Mouse (Mus musculus) ZHBTc4 (cell line): Measurements from ENCODE around the gene Gm39566.

ENCODE experiments used
- DNase-seq: peaks from one replicate; pipeline ENCODE4 v3.0.0-alpha.2; 2011; ENCODE audit warnings: low read depth, low spot score

The Gm39566 gene

GRCm38 (mm10) chr11:69834001-69834549, 19.0 kb upstream of the Gm39566 start:
- peak; percentile 84 for DNase-seq

DNA sequence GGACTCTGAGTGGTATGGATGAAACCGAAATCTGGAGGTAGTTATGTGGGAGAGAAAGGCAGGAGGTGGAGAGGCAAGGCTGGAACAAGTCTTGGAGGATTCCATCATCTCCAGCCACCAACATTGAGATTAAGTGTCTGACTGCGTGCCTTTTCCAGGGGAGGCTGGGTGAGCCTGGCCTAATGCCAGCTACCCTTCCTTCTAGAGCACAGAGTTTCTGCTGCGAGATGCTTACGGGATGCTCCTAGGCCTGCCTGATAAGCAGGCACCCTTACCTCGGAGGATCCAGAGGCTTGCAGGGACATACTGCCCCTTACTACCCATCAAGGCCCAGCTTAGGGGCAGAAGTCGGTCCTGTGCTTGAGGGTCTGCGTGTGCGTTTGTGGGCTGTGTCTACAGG, 18.5 kb upstream of the Gm39566 start:
- DNase-seq, result no peak

DNA sequence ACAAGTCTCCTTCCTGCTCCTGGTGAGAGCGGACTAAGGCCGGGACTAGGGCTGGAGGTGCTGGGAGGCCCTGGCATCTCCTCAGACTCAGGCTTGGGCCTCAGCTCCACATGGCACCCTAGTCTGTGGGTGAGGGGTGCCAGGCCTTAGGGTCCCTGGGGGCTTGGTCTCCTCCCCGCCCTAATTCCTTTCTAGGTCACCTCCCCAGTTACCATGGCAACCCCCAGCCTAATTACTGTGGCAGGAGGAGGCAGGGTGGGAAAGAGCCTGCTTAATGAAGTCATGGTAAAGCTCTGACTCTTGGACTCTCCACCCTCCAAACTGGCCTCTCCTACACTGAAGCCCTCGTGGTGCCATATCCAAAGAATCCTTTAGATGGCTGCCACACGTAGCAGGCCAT, 13.7 kb upstream of the Gm39566 start:
- peak; percentile 36 for DNase-seq

- DNase-seq, result no peak
Measured at GRCm38 (mm10) chr11:69823456-69823855, 8.4 kb upstream of the Gm39566 start.

DNA sequence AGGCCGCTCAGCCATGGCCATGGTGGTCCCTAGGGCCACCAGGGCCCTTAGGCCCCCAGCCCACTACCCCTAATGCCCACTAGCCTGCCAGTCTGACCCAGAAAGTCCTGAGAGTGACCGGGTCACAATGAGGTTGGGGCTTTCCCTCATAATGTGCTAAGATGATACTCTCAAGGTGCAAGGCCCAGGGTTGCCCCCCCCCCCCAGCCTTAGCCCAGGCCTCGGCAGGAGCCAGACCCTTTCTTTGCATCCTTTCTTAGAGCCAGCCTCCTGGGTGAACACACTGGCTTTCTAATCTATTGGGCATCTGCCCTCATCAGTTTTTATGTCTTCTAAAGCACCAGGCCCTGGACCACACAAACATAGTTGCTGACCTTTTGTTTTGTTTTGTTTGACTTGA, 7.0 kb upstream of the Gm39566 start, which contains the start of gene Spem1:
Gene Spem1, minus strand, starts transcription at position 101 of the 400 bp plus-strand sequence.
- no peak for DNase-seq

- DNase-seq, result no peak
Measured at GRCm38 (mm10) chr11:69818871-69819270, 3.8 kb upstream of the Gm39566 start.

DNA sequence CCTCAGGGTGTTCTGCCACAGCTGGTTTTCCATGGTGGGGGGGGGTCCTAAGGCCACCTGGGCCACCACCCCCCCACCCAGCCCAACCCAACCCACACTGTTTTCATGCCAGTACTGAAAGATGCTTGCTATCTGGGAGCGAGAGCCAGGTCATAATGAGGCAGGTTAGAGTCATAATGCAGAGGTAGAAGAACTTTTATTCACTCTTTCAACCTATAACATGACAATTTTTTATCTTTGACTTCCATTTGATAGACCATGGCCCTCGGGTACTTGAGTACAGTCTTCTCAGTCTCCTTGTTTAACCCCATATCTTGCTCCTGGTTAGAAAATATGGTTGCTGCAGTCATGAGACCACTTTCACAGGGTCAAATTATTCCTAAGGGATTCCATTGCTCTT, 3.3 kb upstream of the Gm39566 start, which contains the start of gene Spem2:
Gene Spem2, minus strand, starts transcription at position 101 of the 400 bp plus-strand sequence.
- DNase-seq, result no peak

DNA sequence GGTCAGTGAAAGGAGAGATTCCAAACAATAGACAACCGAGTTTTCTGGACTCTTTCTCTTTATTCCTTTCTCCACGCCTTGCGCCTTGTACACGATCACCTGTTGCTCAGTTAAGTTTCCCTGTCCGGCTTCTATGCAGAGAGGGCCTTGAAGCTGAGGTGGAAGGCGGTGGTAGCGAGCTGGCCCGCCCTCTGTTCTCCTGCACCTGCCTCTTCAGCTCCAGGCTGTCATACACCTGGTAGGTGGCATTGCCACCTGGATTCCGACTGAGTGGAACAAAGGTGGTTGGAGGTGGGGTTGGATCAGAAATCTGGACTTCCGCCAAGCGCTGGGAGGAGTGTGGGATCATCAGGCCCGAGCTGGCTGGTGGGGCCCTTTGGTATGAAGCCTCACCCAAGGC, 1.4 kb upstream of the Gm39566 start:
- no peak for DNase-seq

- DNase-seq, result no peak
Measured at GRCm38 (mm10) chr11:69810280-69810679, 4.8 kb downstream of the Gm39566 start.

DNA sequence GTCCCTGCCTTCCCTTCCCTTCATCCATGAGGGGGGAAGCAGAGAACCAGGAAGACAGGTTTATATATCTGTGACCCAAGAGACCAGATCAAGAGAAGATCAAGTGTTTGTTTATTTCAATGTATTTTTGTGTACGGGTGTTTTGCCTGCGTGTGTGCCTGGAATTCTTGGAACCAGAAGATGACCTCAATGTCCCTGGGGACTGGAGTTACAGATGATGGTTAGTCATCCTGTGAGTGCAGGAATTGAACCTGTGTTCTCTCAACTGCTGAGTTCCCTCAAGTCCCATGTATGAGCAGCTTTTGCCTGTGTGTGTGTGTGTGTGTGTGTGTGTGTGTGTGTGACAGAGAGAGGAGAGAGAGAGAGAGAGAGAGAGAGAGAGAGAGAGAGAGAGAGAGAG, 7.5 kb downstream of the Gm39566 start:
- DNase-seq, result no peak

GRCm38 (mm10) chr11:69806378-69806777, 8.7 kb downstream of the Gm39566 start:
- DNase-seq, result no peak

- DNase-seq, result peak; percentile 85
Measured at GRCm38 (mm10) chr11:69804972-69805909, 9.9 kb downstream of the Gm39566 start, which contains the start of gene Tmem102. Gene Tmem102, minus strand, starts transcription at chr11:69805624.

GRCm38 (mm10) chr11:69804652-69804940, 10.5 kb downstream of the Gm39566 start:
- no peak for DNase-seq

DNA sequence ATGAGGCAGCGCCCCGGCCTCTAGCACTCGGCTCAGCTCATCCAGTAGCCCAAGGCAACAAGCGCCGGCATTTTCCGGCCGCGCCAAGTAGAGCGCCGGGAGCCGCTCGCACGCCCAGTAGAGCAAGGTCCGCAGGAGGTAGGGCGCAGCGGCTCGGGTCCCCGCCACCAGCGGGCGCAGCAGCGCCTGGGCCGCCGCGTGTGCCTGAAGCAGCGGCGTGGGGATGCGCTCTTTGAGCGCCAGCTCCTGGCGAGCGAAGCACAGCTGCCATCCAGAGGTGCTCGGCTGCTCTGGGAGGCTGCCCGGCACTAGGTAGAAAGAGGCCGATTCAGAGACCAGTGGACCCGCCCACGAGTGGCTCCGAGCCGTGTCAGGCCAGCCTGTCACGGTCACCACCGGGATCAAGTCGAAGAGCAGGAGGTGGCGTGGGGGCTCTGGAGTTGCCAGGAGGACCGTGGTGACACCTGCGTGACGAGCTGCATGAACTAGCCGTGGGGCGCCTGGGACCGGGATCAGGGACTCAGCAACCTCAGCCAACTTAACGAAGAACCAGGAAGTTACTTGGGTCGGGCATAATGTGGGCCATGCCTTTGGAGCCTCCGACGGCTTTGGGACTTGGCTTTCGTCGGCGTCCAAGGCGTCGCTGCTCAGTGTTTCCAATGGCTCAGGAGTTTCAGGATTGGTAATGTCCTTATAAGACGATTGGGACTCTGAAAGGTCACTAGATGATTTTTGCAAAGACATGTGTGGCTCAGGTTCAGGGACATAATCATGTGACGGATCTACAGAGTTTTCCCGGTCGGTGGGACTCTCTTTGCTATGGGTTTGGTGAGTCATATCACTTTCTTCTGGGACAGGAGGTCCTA, 11.1 kb downstream of the Gm39566 start:
- DNase-seq, result peak; percentile 91

DNA sequence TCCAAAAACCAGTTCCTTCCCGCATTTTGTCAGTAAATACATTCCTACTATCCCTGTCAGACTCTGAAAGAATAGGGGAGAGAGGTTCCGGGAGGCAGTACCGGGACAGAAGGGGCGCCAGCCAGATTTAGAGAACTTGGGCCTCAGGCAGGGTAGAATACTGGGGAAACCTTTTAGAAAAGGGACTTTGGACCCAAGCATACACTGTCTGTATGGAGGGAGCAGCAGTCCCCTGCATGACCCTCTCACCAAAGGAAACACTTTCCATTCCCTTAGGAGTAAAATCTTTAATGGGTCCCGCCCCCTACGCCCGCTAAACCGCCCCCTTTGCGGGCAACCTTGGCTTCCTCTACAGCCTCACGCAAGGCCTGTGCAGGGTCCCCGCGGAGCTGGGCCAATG, 11.8 kb downstream of the Gm39566 start:
- DNase-seq, result no peak

DNA sequence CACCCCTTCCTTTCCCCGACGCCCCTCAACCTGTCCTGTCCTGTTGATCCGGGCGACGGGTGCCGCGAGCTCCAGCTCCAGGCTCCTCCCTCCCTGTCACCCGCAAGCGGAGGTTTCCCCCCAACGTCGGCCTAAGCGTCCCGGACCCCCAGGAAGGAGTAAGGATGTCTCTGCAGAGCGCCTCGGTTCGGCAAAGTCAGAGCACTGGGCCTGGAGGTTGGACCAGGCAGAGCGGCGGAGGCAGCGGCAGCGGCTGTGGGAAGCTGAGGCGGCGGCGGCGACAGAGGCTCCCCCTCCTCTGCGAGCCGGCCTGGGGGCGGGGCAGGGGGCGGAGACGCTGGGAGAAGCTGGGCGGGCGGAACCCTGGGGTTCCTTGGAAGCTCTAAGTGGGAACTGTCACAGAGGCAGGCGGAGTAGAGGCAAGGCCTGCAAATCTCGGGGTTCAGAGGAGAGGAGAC, 12.4 kb downstream of the Gm39566 start:
- DNase-seq, result peak; percentile 90

GRCm38 (mm10) chr11:69801379-69801977, 13.6 kb downstream of the Gm39566 start, which contains the start of gene Fgf11:
Gene Fgf11, minus strand, starts transcription at chr11:69801857.
- no peak for DNase-seq

DNA sequence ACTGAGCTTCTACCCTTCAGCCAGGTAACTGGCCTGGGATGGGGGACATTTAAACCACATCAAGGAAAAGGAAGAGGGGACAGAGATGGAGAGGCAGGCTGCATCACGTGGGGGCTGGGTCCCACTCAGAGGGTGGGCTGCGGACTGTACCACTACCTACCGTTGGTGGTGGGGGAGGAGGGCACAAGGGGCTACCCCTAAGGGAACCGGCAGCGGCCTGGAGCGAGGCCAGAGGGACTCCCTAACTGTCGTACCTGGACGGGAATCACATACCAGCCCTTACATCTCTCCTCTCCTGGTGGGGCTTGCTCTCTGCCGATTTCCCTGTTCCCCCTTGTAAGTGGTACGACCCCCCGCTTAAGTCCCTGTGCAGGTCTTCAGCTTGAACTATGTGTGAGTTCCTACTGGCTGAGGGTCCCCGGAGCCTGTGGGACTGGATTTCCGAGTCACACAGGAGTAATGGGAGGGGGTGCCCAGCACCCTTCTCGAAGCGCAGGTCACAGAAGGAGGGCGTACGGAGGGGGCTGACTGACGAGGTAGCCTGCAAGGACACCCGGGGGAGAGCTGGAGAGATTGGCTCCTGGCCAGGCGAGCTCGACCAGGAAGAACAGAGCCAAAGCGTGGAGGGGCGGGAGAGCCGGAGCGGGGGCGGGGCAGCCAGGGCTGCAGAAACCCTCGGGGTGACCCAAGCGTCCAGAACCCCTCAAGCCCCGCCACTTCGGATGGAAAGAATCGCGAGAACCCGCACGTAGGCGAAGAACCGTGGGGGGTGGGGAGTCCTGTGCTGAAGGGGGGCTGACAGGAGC, 14.5 kb downstream of the Gm39566 start:
- peak; percentile 77 for DNase-seq

DNA sequence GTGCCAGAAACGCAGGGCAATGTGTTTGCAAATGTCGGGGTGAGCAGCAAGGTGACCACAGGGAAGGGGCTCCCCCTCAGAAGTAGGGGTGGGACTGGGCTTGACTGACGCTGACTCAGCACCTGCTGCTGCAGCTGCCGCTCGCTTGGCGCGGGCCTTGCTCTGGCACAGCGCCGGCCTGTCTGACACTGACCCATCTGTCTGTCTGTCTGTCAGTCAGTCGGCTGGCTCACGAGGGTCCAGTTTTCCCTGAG, 15.0 kb downstream of the Gm39566 start:
- no peak for DNase-seq

DNA sequence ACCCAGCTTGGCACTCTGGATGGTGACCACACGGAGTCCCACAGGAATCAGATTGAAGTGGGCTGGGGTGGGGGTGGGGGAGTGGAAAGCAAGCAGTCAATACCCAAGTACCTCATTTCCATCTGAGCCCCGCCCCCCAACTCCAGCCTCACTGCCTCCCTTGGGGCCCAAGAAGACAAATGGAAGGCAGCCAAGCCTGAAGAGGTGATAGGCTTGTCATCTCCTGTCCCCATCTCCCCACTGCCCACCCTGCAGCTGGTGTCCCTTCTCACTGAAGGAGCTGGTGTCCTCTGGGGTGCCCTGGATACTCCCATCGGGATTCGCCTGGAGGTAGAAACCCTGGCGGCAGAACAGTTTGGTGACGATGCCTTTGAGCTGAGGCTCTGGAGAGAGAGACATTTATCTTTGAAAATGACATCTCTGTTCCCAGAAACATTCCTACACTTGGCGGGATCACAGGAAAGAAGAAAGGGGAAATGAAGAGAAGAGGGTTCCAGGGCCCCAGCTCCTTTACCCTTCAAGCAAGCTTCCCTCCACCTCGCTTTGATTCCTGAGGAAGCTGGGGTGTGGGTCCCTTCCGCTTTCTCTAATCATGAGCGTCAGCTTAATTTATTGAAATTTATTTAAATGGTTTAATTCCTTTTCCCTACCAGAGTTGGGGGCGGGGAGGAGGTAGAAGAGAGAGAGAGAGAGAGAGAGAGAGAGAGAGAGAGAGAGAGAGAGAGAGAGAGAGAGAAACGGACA, 15.5 kb downstream of the Gm39566 start:
- DNase-seq, result peak; percentile 46
